Mouse (Mus musculus) neural tube, embryonic 12.5 days (tissue): ENCODE measurements around the gene Sfxn2. TPM values are rescaled to one million over a fixed set of nuclear protein-coding genes. Genes with fewer than 3 reads are reported as not detected.

Experiments used
- ATAC-seq: fragments of 200-750 bp; cut with Nextera tagmentation; 2 replicates; pipeline ENCODE4 v1.8.0; 2017; ENCODE audit warnings: low read depth, mild to moderate bottlenecking, moderate TSS enrichment, moderate library complexity; ENCODE audit not compliant: low FRiP score
- H3K27ac ChIP-seq: fragments of 300-500 bp; sonication (generic); 2 replicates; pipeline ENCODE4 v1.5.1; 2016
- H3K27me3 ChIP-seq: fragments of 300-500 bp; sonication (generic); replicated peaks from 2 replicates; pipeline ENCODE4 v1.6.1; 2016; ENCODE audit warnings: mild to moderate bottlenecking
- H3K36me3 ChIP-seq: fragments of 300-500 bp; sonication (generic); 2 replicates; pipeline ENCODE4 v1.6.1; 2016; ENCODE audit warnings: mild to moderate bottlenecking
- H3K4me1 ChIP-seq: fragments of 300-500 bp; sonication (generic); 2 replicates; pipeline ENCODE4 v1.6.1; 2016
- H3K4me2 ChIP-seq: fragments of 300-500 bp; sonication (generic); replicated peaks from 2 replicates; pipeline ENCODE4 v1.6.1; 2016; ENCODE audit warnings: mild to moderate bottlenecking
- H3K4me3 ChIP-seq: fragments of 300-500 bp; sonication (generic); 2 replicates; pipeline ENCODE4 v1.5.1; 2016
- H3K9ac ChIP-seq: fragments of 300-500 bp; sonication (generic); 2 replicates; pipeline ENCODE4 v1.6.1; 2016; ENCODE audit warnings: mild to moderate bottlenecking
- H3K9me3 ChIP-seq: fragments of 300-500 bp; sonication (generic); 2 replicates; pipeline ENCODE4 v1.6.1; 2016; ENCODE audit warnings: mild to moderate bottlenecking
- WGBS: fragments of 180-500 bp; shearing (Covaris S2); methylation state at CpG from one replicate; pipeline ENCODE4 v1.1.7; 2016; 5-methylcytosine and 5-hydroxymethylcytosine counted together
- polyA plus RNA-seq: library from polyadenylated mRNA; unstranded; fragments of >200 nt; fragmentation: Nextera tagmentation; extraction: Ambion mirVana; gene quantifications from 2 replicates; pipeline ENCODE4 v1.2.1, GENCODE M21; 2016

Gene Sfxn2
- polyA plus RNA-seq, 1 experiment from 2014 or later: 11.4 TPM

- Histone ChIP-seq H3K27ac (no peak overlapping the region), H3K36me3 (peaks cover 9% of the 10 kb centered on the region; the same call in 1 of the 2 replicates), H3K4me3 (no peak overlapping the region), H3K9me3 (no peaks in the 10 kb centered on the region), H3K9ac (no peak overlapping the region), H3K27me3 (no peaks in the 10 kb centered on the region), H3K4me2 (peak overlapping the region; percentile 17), H3K4me1 (peaks cover 47% of the 10 kb centered on the region)
- 76% methylated on average over 10 of the region's 10 CpGs for WGBS
- ATAC-seq: no peak
Observed at GRCm38 (mm10) chr19:46625519-46625918, 52.4 kb downstream of the Sfxn2 start.

GRCm38 (mm10) chr19:46628403-46628802, 55.2 kb downstream of the Sfxn2 start:
- WGBS: 93% methylated on average over 10 of the region's 10 CpGs
- no peak overlapping the region for H3K9ac ChIP-seq
- H3K27me3 ChIP-seq: no peaks in the 10 kb centered on the region
- no peaks in the 10 kb centered on the region for H3K9me3 ChIP-seq
- H3K4me1 ChIP-seq: peaks cover 18% of the 10 kb centered on the region
- H3K27ac ChIP-seq: no peak overlapping the region
- no peak overlapping the region for H3K4me3 ChIP-seq
- ATAC-seq: no peak
- no peak overlapping the region for H3K4me2 ChIP-seq
- peaks cover 9% of the 10 kb centered on the region; the same call in 1 of the 2 replicates for H3K36me3 ChIP-seq

- H3K27ac ChIP-seq: no peak overlapping the region
- H3K4me2 ChIP-seq: no peak overlapping the region
- H3K27me3 ChIP-seq: no peaks in the 10 kb centered on the region
- peaks cover 7% of the 10 kb centered on the region; the same call in 1 of the 2 replicates for H3K36me3 ChIP-seq
- 0 out of 2 replicates have a peak, but pooled peaks cover 4% of the 10 kb centered on the region for H3K4me1 ChIP-seq
- WGBS: 84% methylated on average over 9 of the region's 9 CpGs
- H3K9me3 ChIP-seq: no peaks in the 10 kb centered on the region
- ATAC-seq: no peak
- H3K9ac ChIP-seq: no peak overlapping the region
- no peak overlapping the region for H3K4me3 ChIP-seq
Observed at GRCm38 (mm10) chr19:46629807-46630206, 56.6 kb downstream of the Sfxn2 start.

GRCm38 (mm10) chr19:46631637-46632036, 58.5 kb downstream of the Sfxn2 start:
- no peak for ATAC-seq
- H3K36me3 ChIP-seq: no peaks in the 10 kb centered on the region
- no peaks in the 10 kb centered on the region for H3K9me3 ChIP-seq
- H3K4me1 ChIP-seq: peaks cover 6% of the 10 kb centered on the region; the same call in 1 of the 2 replicates
- 88% methylated on average over 9 of the region's 9 CpGs for WGBS
- no peak overlapping the region for H3K9ac ChIP-seq
- no peak overlapping the region for H3K4me3 ChIP-seq
- H3K27ac ChIP-seq: no peak overlapping the region
- H3K27me3 ChIP-seq: no peaks in the 10 kb centered on the region
- H3K4me2 ChIP-seq: no peak overlapping the region

- Histone ChIP-seq H3K4me3 (no peak overlapping the region), H3K4me1 (peaks cover 8% of the 10 kb centered on the region), H3K9ac (no peak overlapping the region), H3K27me3 (no peaks in the 10 kb centered on the region), H3K27ac (no peak overlapping the region), H3K9me3 (no peaks in the 10 kb centered on the region), H3K36me3 (peaks cover 9% of the 10 kb centered on the region), H3K4me2 (no peak overlapping the region)
- no peak for ATAC-seq
- 78% methylated on average over 9 of the region's 9 CpGs for WGBS
Observed at GRCm38 (mm10) chr19:46635766-46636165, 62.6 kb downstream of the Sfxn2 start.

- no peak overlapping the region for H3K27ac ChIP-seq
- H3K9me3 ChIP-seq: no peaks in the 10 kb centered on the region
- no peaks in the 10 kb centered on the region for H3K27me3 ChIP-seq
- peaks cover 9% of the 10 kb centered on the region for H3K36me3 ChIP-seq
- no peak for ATAC-seq
- WGBS: 76% methylated on average over 6 of the region's 6 CpGs
- no peak overlapping the region for H3K4me2 ChIP-seq
- H3K4me1 ChIP-seq: peaks cover 24% of the 10 kb centered on the region
- no peak overlapping the region for H3K9ac ChIP-seq
- H3K4me3 ChIP-seq: no peak overlapping the region
Observed at GRCm38 (mm10) chr19:46637598-46637997, 64.4 kb downstream of the Sfxn2 start.

- no peak overlapping the region for H3K27ac ChIP-seq
- no peak for ATAC-seq
- no peak overlapping the region for H3K4me2 ChIP-seq
- H3K36me3 ChIP-seq: peaks cover 9% of the 10 kb centered on the region
- no peaks in the 10 kb centered on the region for H3K27me3 ChIP-seq
- H3K9me3 ChIP-seq: no peaks in the 10 kb centered on the region
- H3K4me3 ChIP-seq: no peak overlapping the region
- H3K4me1 ChIP-seq: peaks cover 33% of the 10 kb centered on the region
- H3K9ac ChIP-seq: no peak overlapping the region
Observed at GRCm38 (mm10) chr19:46639053-46639452, 65.9 kb downstream of the Sfxn2 start.

- no peak for ATAC-seq
- H3K9ac ChIP-seq: no peak overlapping the region
- H3K36me3 ChIP-seq: peaks cover 11% of the 10 kb centered on the region
- no peaks in the 10 kb centered on the region for H3K27me3 ChIP-seq
- 91% methylated on average over 14 of the region's 14 CpGs for WGBS
- no peak overlapping the region for H3K27ac ChIP-seq
- H3K4me3 ChIP-seq: no peak overlapping the region
- peaks cover 38% of the 10 kb centered on the region for H3K4me1 ChIP-seq
- no peaks in the 10 kb centered on the region for H3K9me3 ChIP-seq
- H3K4me2 ChIP-seq: no peak overlapping the region
Observed at GRCm38 (mm10) chr19:46639496-46639895, 66.3 kb downstream of the Sfxn2 start.

- no peak for ATAC-seq
- Histone ChIP-seq H3K4me2 (no peak overlapping the region), H3K4me3 (no peak overlapping the region), H3K9ac (no peak overlapping the region), H3K9me3 (no peaks in the 10 kb centered on the region), H3K27me3 (no peaks in the 10 kb centered on the region), H3K27ac (no peak overlapping the region), H3K36me3 (peaks cover 22% of the 10 kb centered on the region), H3K4me1 (peaks cover 41% of the 10 kb centered on the region)
- 91% methylated on average over 8 of the region's 8 CpGs for WGBS
Observed at GRCm38 (mm10) chr19:46640780-46641179, 67.6 kb downstream of the Sfxn2 start.

- no peak overlapping the region for H3K4me3 ChIP-seq
- H3K36me3 ChIP-seq: peaks cover 29% of the 10 kb centered on the region
- no peak for ATAC-seq
- no peaks in the 10 kb centered on the region for H3K9me3 ChIP-seq
- H3K4me1 ChIP-seq: peaks cover 36% of the 10 kb centered on the region
- H3K27ac ChIP-seq: peak overlapping the region; percentile 34; the same call in 1 of the 2 replicates
- H3K4me2 ChIP-seq: no peak overlapping the region
- H3K9ac ChIP-seq: no peak overlapping the region
- 67% methylated on average over 19 of the region's 19 CpGs for WGBS
- H3K27me3 ChIP-seq: no peaks in the 10 kb centered on the region
Observed at GRCm38 (mm10) chr19:46641420-46642085, 68.4 kb downstream of the Sfxn2 start.

GRCm38 (mm10) chr19:46642136-46642753, 69.1 kb downstream of the Sfxn2 start:
- H3K4me2 ChIP-seq: no peak overlapping the region
- no peak overlapping the region for H3K9ac ChIP-seq
- ATAC-seq: no peak
- 65% methylated on average over 22 of the region's 22 CpGs for WGBS
- peaks cover 33% of the 10 kb centered on the region for H3K36me3 ChIP-seq
- no peaks in the 10 kb centered on the region for H3K9me3 ChIP-seq
- peaks cover 33% of the 10 kb centered on the region for H3K4me1 ChIP-seq
- H3K4me3 ChIP-seq: no peak overlapping the region
- no peak overlapping the region for H3K27ac ChIP-seq
- H3K27me3 ChIP-seq: no peaks in the 10 kb centered on the region

GRCm38 (mm10) chr19:46643236-46643635, 70.1 kb downstream of the Sfxn2 start:
- ATAC-seq: no peak
- no peak overlapping the region for H3K9ac ChIP-seq
- 86% methylated on average over 5 of the region's 5 CpGs for WGBS
- peaks cover 31% of the 10 kb centered on the region for H3K36me3 ChIP-seq
- H3K27ac ChIP-seq: no peak overlapping the region
- no peaks in the 10 kb centered on the region for H3K27me3 ChIP-seq
- peaks cover 33% of the 10 kb centered on the region for H3K4me1 ChIP-seq
- no peak overlapping the region for H3K4me3 ChIP-seq
- no peak overlapping the region for H3K4me2 ChIP-seq
- no peaks in the 10 kb centered on the region for H3K9me3 ChIP-seq
